Mouse (Mus musculus): ENCODE data around the gene Bpgm. TPM values are rescaled to one million over a fixed set of nuclear protein-coding genes. Genes with fewer than 3 reads are reported as not detected.

Gene Bpgm
- polyA plus RNA-seq, 1 experiment from 2014 or later = 9.9 TPM

DNA sequence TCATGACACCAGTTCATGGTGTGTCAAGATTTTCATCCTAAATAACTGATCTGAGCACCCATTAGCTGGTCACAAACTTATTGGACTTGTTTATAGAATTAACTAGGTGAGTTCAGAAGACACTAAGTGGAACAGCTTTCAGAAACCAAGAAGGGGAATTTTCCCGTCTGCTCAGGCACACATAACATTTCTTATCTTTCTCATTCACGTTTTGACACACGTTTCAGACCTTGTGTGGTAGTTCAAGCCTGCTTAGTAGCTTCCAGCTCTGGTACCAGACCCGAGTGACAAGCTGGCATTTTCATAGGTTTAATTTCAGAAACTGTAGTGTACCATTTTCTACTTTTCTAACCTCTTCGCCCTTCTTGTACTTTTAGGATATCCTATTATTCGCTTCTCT is 616 bp upstream of the Bpgm start:
- WGBS (ENCODE audit: missing documents) = 11% methylated on average over 6 of the region's 6 CpGs
- Histone ChIP-seq H3K27ac (0 out of 2 replicates have a peak overlapping the region, but pooled peaks have one; percentile 13), H3K36me3 (ENCODE audit: inconsistent target) (no peaks in the 10 kb centered on the region), H3K79me2 (ENCODE audit: inconsistent target) (0 out of 2 replicates have a peak, but pooled peaks cover 4% of the 10 kb centered on the region), H3K4me3 (ENCODE audit: inconsistent target) (peak overlapping the region; percentile 82)

- WGBS (ENCODE audit: missing documents) = 98% methylated on average over 7 of the region's 7 CpGs
Measured at GRCm38 (mm10) chr6:34478036-34478435, 2.0 kb downstream of the Bpgm start.

DNA sequence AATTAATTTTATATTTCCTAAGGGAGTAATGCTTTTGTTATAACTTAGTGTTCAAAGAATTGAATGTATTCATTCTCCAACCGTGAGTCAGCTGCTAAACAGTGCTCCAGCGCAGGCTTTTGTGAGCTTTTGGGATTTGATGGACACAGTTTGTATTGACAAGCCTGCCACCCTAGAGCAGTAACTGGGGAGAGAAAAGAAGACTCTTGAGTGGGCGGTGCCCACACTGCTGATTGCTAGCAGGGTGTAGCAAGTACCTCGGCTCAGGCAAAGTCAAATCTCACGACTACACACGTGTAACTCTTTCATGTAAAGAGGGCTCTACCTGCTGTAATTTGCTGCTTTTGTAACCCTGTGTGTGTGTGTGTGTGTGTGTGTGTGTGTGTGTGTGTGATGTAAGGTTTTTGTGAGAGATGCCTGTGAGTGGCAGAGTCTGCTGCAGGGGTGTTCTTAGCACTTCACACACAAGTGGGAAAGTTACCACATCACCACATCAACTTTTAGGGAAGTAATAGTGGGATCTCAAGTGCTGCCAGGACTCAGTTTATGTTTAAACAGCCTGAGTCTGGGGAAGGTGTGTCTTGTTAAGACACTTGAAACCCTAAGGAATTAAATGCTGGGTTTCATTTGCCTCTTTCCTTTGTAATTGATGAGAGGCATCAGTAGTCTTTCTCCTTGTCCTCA is 2.8 kb downstream of the Bpgm start:
- Histone ChIP-seq H3K79me2 (ENCODE audit: inconsistent target) (0 out of 2 replicates have a peak, but pooled peaks cover 4% of the 10 kb centered on the region), H3K36me3 (ENCODE audit: inconsistent target) (no peaks in the 10 kb centered on the region), H3K27ac (no peak overlapping the region), H3K4me3 (ENCODE audit: inconsistent target) (no peak overlapping the region)
- WGBS (ENCODE audit: missing documents) = 64% methylated on average over 6 of the region's 6 CpGs

More at GRCm38 (mm10) chr6:34478036-34478435, 2.0 kb downstream of the Bpgm start:
- H3K4me3 ChIP-seq (ENCODE audit: inconsistent target) = no peak overlapping the region
- H3K79me2 ChIP-seq (ENCODE audit: inconsistent target) = 0 out of 2 replicates have a peak, but pooled peaks cover 4% of the 10 kb centered on the region
- no peaks in the 10 kb centered on the region for H3K36me3 ChIP-seq (ENCODE audit: inconsistent target)
- H3K27ac ChIP-seq = no peak overlapping the region

DNA sequence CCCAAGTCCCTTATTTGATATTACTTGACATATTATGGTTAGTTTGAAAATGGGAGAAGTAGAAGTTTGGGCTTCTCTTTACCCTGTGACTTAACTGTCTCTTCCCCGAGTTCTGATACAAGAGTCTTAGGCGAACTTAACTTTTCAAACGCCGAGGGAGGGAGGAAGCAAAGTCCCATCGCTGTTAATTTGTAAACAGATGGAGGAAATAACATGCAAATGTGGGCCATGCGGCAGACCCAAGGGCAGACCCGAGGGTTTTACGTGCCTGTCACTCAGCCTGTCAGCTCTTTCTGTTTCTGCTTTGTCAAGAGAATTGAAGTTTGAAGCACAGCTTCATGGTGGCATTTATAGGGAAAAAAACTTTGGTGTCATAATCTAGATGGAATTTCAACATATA is 3.5 kb downstream of the Bpgm start:
- 0 out of 2 replicates have a peak, but pooled peaks cover 4% of the 10 kb centered on the region for H3K79me2 ChIP-seq (ENCODE audit: inconsistent target)
- WGBS (ENCODE audit: missing documents) = 36% methylated on average over 8 of the region's 8 CpGs
- no peak overlapping the region for H3K27ac ChIP-seq
- H3K36me3 ChIP-seq (ENCODE audit: inconsistent target) = no peaks in the 10 kb centered on the region
- no peak overlapping the region for H3K4me3 ChIP-seq (ENCODE audit: inconsistent target)

- Histone ChIP-seq H3K36me3 (ENCODE audit: inconsistent target) (no peaks in the 10 kb centered on the region), H3K4me3 (ENCODE audit: inconsistent target) (no peak overlapping the region), H3K79me2 (ENCODE audit: inconsistent target) (0 out of 2 replicates have a peak, but pooled peaks cover 4% of the 10 kb centered on the region), H3K27ac (no peak overlapping the region)
- WGBS (ENCODE audit: missing documents) = 34% methylated on average over 4 of the region's 4 CpGs
Measured at GRCm38 (mm10) chr6:34480749-34481148, 4.7 kb downstream of the Bpgm start.

GRCm38 (mm10) chr6:34481349-34481748 is 5.3 kb downstream of the Bpgm start:
- Histone ChIP-seq H3K79me2 (ENCODE audit: inconsistent target) (0 out of 2 replicates have a peak, but pooled peaks cover 4% of the 10 kb centered on the region), H3K27ac (no peak overlapping the region), H3K4me3 (ENCODE audit: inconsistent target) (no peak overlapping the region), H3K36me3 (ENCODE audit: inconsistent target) (no peaks in the 10 kb centered on the region)
- 49% methylated on average over 6 of the region's 6 CpGs for WGBS (ENCODE audit: missing documents)

GRCm38 (mm10) chr6:34482842-34483241 is 6.8 kb downstream of the Bpgm start:
- 67% methylated on average over 4 of the region's 4 CpGs for WGBS (ENCODE audit: missing documents)
- no peak overlapping the region for H3K4me3 ChIP-seq (ENCODE audit: inconsistent target)
- no peaks in the 10 kb centered on the region for H3K79me2 ChIP-seq (ENCODE audit: inconsistent target)
- H3K27ac ChIP-seq = no peak overlapping the region
- 0 out of 2 replicates have a peak, but pooled peaks cover 6% of the 10 kb centered on the region for H3K36me3 ChIP-seq (ENCODE audit: inconsistent target)

DNA sequence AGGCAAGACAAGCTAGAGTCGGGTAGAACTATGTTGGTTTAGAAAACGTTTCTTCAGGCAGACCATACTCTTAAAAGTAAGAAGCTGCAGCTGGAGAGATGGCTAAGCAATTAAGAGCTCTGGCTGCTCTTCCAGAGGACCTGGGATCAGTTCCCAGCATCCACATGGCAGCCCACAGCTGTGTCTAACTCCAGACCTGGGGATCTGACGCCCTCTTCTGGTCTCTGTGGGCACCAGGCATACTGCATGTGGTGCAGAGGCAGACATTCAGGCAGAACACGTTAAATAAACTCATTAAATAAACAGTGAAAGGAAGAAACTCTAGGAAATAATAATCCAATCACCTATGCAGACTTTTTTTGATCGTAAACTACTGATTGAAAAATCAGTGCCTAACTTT is 7.4 kb downstream of the Bpgm start:
- Histone ChIP-seq H3K36me3 (ENCODE audit: inconsistent target) (0 out of 2 replicates have a peak, but pooled peaks cover 9% of the 10 kb centered on the region), H3K79me2 (ENCODE audit: inconsistent target) (no peaks in the 10 kb centered on the region), H3K4me3 (ENCODE audit: inconsistent target) (no peak overlapping the region), H3K27ac (no peak overlapping the region)
- 88% methylated on average over 5 of the region's 5 CpGs for WGBS (ENCODE audit: missing documents)

- Histone ChIP-seq H3K79me2 (ENCODE audit: inconsistent target) (no peaks in the 10 kb centered on the region), H3K36me3 (ENCODE audit: inconsistent target) (0 out of 2 replicates have a peak, but pooled peaks cover 9% of the 10 kb centered on the region), H3K27ac (no peak overlapping the region), H3K4me3 (ENCODE audit: inconsistent target) (no peak overlapping the region)
- 86% methylated on average over 7 of the region's 7 CpGs for WGBS (ENCODE audit: missing documents)
Measured at GRCm38 (mm10) chr6:34483811-34484210, 7.8 kb downstream of the Bpgm start.

- Histone ChIP-seq H3K36me3 (ENCODE audit: inconsistent target) (0 out of 2 replicates have a peak, but pooled peaks cover 9% of the 10 kb centered on the region), H3K4me3 (ENCODE audit: inconsistent target) (no peak overlapping the region), H3K27ac (no peak overlapping the region), H3K79me2 (ENCODE audit: inconsistent target) (no peaks in the 10 kb centered on the region)
- 89% methylated on average over 14 of the region's 14 CpGs for WGBS (ENCODE audit: missing documents)
Measured at GRCm38 (mm10) chr6:34486071-34486626, 10.1 kb downstream of the Bpgm start.

- WGBS (ENCODE audit: missing documents) = 91% methylated on average over 21 of the region's 21 CpGs
Measured at GRCm38 (mm10) chr6:34493327-34494095, 17.5 kb downstream of the Bpgm start.

DNA sequence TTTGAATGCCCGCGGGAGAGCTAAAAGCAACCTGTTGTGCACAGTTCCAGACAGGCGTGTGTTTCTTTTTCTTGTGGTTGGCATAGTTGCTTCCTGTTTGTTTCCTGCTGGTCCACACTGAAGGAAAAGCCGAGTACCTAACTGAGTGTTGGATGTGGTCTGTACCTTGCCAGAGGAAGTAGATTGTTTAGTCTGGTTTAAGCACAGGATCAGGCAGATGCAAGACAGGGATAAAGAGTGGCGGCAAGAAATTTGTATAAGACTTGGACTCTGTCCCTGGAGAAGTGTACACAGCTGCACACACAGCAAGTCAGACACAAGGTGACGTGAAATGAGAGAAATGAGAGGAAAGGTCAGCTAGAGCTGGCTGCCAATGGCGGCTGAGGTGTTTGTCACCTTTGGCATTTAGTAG is 19.1 kb downstream of the Bpgm start:
- H3K36me3 ChIP-seq (ENCODE audit: inconsistent target) = no peaks in the 10 kb centered on the region
- H3K79me2 ChIP-seq (ENCODE audit: inconsistent target) = no peaks in the 10 kb centered on the region
- H3K4me3 ChIP-seq (ENCODE audit: inconsistent target) = no peak overlapping the region
- no peak overlapping the region for H3K27ac ChIP-seq
- WGBS (ENCODE audit: missing documents) = 40% methylated on average over 7 of the region's 7 CpGs

More at GRCm38 (mm10) chr6:34493327-34494095, 17.5 kb downstream of the Bpgm start:
- H3K36me3 ChIP-seq (ENCODE audit: inconsistent target) = no peaks in the 10 kb centered on the region
- H3K4me3 ChIP-seq (ENCODE audit: inconsistent target) = no peak overlapping the region
- no peak overlapping the region for H3K27ac ChIP-seq
- no peaks in the 10 kb centered on the region for H3K79me2 ChIP-seq (ENCODE audit: inconsistent target)

DNA sequence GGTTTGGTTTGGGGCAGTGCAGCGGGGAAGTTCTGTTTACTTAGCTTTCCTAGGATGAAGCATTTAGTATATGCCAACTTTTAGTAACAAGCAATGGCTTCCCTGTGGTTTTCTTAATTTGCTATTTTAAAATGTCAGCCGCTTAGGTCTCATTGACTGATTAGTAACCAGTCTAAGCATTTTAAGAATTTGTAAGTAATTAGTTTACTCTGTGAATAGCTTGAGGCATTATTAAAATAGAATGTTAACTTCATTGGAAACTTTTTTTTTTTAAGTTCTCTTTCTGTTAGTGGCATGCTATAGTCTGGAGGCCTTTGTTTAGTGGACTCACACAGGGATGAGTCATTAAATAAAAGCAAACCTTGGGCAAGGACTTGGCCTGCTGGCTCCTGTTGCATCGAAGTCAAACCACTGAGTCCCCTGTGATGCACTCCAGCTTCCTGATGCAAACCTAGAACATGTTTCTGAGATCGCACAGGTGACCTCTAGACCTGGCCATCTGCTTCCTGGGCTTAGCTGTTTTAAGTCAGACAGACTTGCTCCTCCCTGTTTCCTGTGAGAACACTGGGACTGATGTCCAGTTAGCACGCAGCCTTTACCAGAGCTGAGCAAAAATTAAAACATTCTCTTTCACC is 22.1 kb downstream of the Bpgm start:
- Histone ChIP-seq H3K36me3 (ENCODE audit: inconsistent target) (no peaks in the 10 kb centered on the region), H3K4me3 (ENCODE audit: inconsistent target) (no peak overlapping the region), H3K79me2 (ENCODE audit: inconsistent target) (no peaks in the 10 kb centered on the region), H3K27ac (no peak overlapping the region)
- 77% methylated on average over 5 of the region's 5 CpGs for WGBS (ENCODE audit: missing documents)

DNA sequence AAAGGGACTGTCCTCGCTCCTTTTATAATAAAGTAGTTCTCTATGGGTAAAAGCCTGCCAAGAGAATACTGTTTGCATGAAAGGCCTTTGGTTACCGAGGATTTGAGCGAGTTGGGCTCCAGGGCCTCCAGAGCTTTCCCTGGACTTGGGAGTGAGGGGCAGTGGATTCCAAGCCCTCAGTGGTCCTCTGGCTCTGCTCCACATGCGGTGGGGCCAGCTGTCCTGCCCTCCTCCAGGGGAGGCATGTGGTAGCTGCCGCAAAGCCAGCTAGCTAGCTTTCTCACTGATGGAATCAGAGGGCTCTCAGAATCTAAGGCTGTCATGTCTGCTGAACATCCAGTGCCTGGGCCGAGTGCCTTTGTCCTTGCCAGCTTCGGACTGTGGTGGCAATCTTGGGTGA is 26.3 kb downstream of the Bpgm start:
- no peaks in the 10 kb centered on the region for H3K79me2 ChIP-seq (ENCODE audit: inconsistent target)
- H3K27ac ChIP-seq = no peak overlapping the region
- WGBS (ENCODE audit: missing documents) = 95% methylated on average over 7 of the region's 7 CpGs
- H3K4me3 ChIP-seq (ENCODE audit: inconsistent target) = no peak overlapping the region
- no peaks in the 10 kb centered on the region for H3K36me3 ChIP-seq (ENCODE audit: inconsistent target)

All from macrophage (primary cell).